Mouse (Mus musculus) ES-Bruce4 (cell line): ENCODE data around the gene Tmem182. TPM values are rescaled to one million over a fixed set of nuclear protein-coding genes. Genes with fewer than 3 reads are reported as not detected.

Experiments
- H3K27ac ChIP-seq: 2 replicates; pipeline ENCODE4 v1.5.1; 2012; ENCODE audit warnings: low read length, inconsistent platforms; ENCODE audit not compliant: insufficient read depth
- H3K27me3 ChIP-seq: 2 replicates; pipeline ENCODE4 v1.6.1; 2012; ENCODE audit warnings: mild to moderate bottlenecking, low read length, inconsistent platforms; ENCODE audit not compliant: control insufficient read depth, poor library complexity, insufficient read depth, severe bottlenecking
- H3K36me3 ChIP-seq: 2 replicates; pipeline ENCODE4 v1.6.1; 2012; ENCODE audit warnings: inconsistent platforms, mild to moderate bottlenecking, low read length, moderate library complexity; ENCODE audit not compliant: control insufficient read depth, poor library complexity, insufficient read depth, severe bottlenecking
- H3K4me1 ChIP-seq: one replicate; pipeline ENCODE4 v1.8.1; 2011; ENCODE audit warnings: low read length; ENCODE audit not compliant: control insufficient read depth, insufficient read depth
- H3K4me3 ChIP-seq: 2 replicates; pipeline ENCODE4 v1.5.1; 2011; ENCODE audit warnings: low read depth, mild to moderate bottlenecking, low read length
- H3K9ac ChIP-seq: 2 replicates; pipeline ENCODE4 v1.6.1; 2012; ENCODE audit warnings: low read depth, mild to moderate bottlenecking, inconsistent platforms; ENCODE audit not compliant: poor library complexity, severe bottlenecking
- H3K9me3 ChIP-seq: replicated peaks from 2 replicates; pipeline ENCODE4 v1.6.1; 2012; ENCODE audit warnings: mild to moderate bottlenecking, low read length, inconsistent platforms; ENCODE audit not compliant: control insufficient read depth, poor library complexity, insufficient read depth, severe bottlenecking
- CTCF ChIP-seq: IDR thresholded peaks from one replicate; pipeline ENCODE4 v1.8.1; 2011; ENCODE audit warnings: low read depth, low read length
- EP300 ChIP-seq: IDR thresholded peaks from 2 replicates; pipeline ENCODE4 v1.6.1; 2011; ENCODE audit warnings: low read depth, low read length; ENCODE audit not compliant: insufficient read depth
- POLR2A ChIP-seq: IDR thresholded peaks from one replicate; pipeline ENCODE4 v1.8.1; 2011; ENCODE audit warnings: low read length; ENCODE audit not compliant: insufficient read depth
- polyA plus RNA-seq: library from polyadenylated mRNA; stranded (reverse); fragments of >200 nt; gene quantifications from 2 replicates; pipeline ENCODE4 v1.2.4, GENCODE M21; 2011; ENCODE audit warnings: low read depth; ENCODE audit not compliant: missing spikeins, insufficient read depth, insufficient read length

Gene Tmem182
- polyA plus RNA-seq = not detected in 2 replicates

- H3K27ac ChIP-seq = no peak within 1 kb of the TSS
- TF ChIP-seq POLR2A = no peak
- TF ChIP-seq EP300 = no peak
- TF ChIP-seq CTCF = no peak
- H3K4me3 ChIP-seq = no peak within 1 kb of the TSS
- no peaks in the 10 kb centered on the region for H3K4me1 ChIP-seq
- H3K9me3 ChIP-seq = no peaks in the 10 kb centered on the region
- H3K36me3 ChIP-seq = no peaks in the 10 kb centered on the region
- no peak within 1 kb of the TSS for H3K9ac ChIP-seq
- H3K27me3 ChIP-seq = no peaks in the 10 kb centered on the region; the same call in 1 of the 2 replicates
These were observed at the start of gene Tmem182 for GRCm38 (mm10) chr1:40805351-40805750. Gene Tmem182 (plus strand): TSS chr1:40805601.

- Histone ChIP-seq H3K9me3 (no peaks in the 10 kb centered on the region), H3K4me3 (no peak overlapping the region), H3K27me3 (no peaks in the 10 kb centered on the region; the same call in 1 of the 2 replicates), H3K27ac (no peak overlapping the region), H3K4me1 (no peaks in the 10 kb centered on the region), H3K9ac (no peak overlapping the region), H3K36me3 (no peaks in the 10 kb centered on the region)
- TF ChIP-seq EP300 (no peak), CTCF (no peak), POLR2A (no peak)
These were observed 45.5 kb upstream of the Tmem182 start for GRCm38 (mm10) chr1:40759751-40760445.

GRCm38 (mm10) chr1:40764042-40764441 lies 41.4 kb upstream of the Tmem182 start:
- Histone ChIP-seq H3K27me3 (no peaks in the 10 kb centered on the region), H3K9me3 (no peaks in the 10 kb centered on the region), H3K27ac (no peak overlapping the region), H3K4me3 (no peak overlapping the region), H3K36me3 (no peaks in the 10 kb centered on the region), H3K9ac (no peak overlapping the region), H3K4me1 (no peaks in the 10 kb centered on the region)
- TF ChIP-seq EP300 (no peak), CTCF (no peak), POLR2A (no peak)

GRCm38 (mm10) chr1:40764701-40765275 lies 40.6 kb upstream of the Tmem182 start:
- no peaks in the 10 kb centered on the region for H3K36me3 ChIP-seq
- H3K9ac ChIP-seq = no peak overlapping the region
- H3K9me3 ChIP-seq = no peaks in the 10 kb centered on the region
- H3K27ac ChIP-seq = no peak overlapping the region
- TF ChIP-seq CTCF = no peak
- TF ChIP-seq EP300 = no peak
- no peak for TF ChIP-seq POLR2A
- H3K27me3 ChIP-seq = no peaks in the 10 kb centered on the region
- H3K4me1 ChIP-seq = no peaks in the 10 kb centered on the region
- H3K4me3 ChIP-seq = no peak overlapping the region

- no peak overlapping the region for H3K9ac ChIP-seq
- H3K9me3 ChIP-seq = no peaks in the 10 kb centered on the region
- H3K4me3 ChIP-seq = no peak overlapping the region
- no peaks in the 10 kb centered on the region for H3K36me3 ChIP-seq
- no peaks in the 10 kb centered on the region for H3K27me3 ChIP-seq
- no peak overlapping the region for H3K27ac ChIP-seq
- TF ChIP-seq POLR2A (no peak), CTCF (no peak)
- H3K4me1 ChIP-seq = no peaks in the 10 kb centered on the region
These were observed 39.9 kb upstream of the Tmem182 start for GRCm38 (mm10) chr1:40765521-40765920.

- Histone ChIP-seq H3K4me1 (no peaks in the 10 kb centered on the region), H3K27ac (no peak overlapping the region), H3K36me3 (no peaks in the 10 kb centered on the region), H3K9ac (no peak overlapping the region), H3K27me3 (no peaks in the 10 kb centered on the region), H3K9me3 (no peaks in the 10 kb centered on the region), H3K4me3 (no peak overlapping the region)
- TF ChIP-seq POLR2A (no peak), EP300 (no peak)
These were observed 37.8 kb upstream of the Tmem182 start for GRCm38 (mm10) chr1:40767588-40767987.
